Mouse (Mus musculus): ENCODE measurements at regions not wholly inside any gene's neighbourhood (a gene's known extent, or its start where the extent isn't known, plus 50 kb on each side); places are given as distances from the start of the nearest gene placed in this dataset.

DNA sequence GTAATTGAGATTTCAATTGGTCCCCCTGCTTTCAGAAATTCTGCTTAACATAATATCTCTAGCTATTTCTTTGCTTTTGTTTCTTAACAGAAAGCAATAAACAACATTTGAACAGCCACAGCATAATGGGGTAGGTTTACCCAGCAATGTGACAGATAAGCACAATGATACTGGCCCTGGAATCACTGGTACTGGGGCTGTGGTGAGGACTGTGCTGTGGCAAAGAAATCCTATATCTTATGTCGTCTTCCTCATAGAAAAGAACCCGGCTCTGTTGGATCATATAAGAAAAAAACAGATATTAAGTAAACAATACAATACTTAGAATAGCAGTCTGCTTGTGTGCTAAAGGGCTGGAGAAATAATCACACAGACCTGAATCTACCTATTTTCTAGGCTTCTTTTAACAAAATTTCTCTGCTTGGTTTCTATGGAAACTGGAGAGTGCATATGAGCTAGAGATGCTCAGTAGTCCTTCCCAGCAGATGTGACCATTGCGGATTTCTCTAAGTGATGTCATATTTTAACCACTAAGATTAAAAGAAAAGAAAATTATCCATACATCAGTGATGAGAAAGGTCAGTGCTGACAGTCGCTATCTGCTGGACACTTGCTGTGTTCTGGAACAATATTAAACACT is 119.8 kb upstream of the Gnao1 start:
- DNase-seq (ENCODE audit: low spot score), result no peak

DNA sequence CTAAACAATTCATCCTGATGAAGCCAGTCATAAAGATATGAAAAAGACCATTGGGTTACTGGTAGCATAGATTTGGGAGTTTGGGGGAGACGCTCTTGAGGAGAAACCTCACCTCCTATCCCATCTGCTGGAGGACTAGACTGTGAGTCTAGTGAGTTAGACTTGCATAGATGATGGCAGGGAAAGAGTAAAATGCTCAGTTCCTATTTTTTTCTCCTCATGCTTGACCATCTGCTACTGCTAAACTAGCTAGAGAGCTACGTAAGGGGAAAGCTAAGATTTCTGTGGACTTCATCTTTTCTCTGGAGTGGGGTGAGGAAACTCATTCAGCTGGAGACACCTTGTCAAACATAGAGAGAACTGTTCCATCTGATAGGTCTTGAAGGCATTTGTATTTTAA is 118.4 kb upstream of the Gnao1 start:
- no peak for DNase-seq (ENCODE audit: low spot score)

DNA sequence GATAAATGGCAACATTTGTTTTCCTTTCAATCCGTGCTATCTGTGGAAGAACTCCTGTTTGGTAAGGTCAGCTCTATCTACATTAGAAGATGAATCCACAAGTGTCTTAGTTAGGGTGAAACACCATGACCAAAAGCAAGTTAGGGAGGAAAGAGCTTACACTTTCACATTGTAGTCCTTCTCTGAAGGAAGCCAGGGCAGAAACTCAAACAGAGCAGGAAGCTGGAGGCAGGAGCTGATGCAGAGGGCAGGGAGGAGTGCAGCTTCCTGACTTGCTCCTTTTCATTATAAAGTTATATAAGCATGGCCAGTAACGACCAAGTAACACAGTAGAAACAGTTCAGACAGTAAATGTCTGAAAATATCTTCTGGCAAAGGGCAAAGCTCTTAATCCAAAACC is 117.9 kb upstream of the Gnao1 start:
- no peak for DNase-seq (ENCODE audit: low spot score)

DNA sequence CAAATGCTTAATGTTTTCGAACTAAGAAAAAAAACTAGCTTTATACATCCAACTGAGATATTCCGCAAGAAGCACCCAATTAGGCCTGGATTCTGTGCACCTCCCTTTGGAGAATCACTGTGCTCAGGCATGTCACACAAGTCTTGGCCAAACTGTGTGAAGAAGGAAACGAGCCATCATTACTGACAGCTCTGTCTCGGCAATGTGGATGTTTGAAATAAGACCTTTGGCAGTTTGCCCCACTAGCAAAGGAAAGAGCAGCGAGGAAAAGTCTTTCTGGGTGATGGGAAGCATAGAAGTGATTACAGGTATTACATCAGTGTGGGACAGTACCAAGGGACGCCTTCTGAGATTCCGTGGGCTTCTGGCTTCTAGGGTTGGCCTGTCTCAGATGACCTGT is 112.6 kb upstream of the Gnao1 start:
- DNase-seq (ENCODE audit: low spot score), result no peak

DNA sequence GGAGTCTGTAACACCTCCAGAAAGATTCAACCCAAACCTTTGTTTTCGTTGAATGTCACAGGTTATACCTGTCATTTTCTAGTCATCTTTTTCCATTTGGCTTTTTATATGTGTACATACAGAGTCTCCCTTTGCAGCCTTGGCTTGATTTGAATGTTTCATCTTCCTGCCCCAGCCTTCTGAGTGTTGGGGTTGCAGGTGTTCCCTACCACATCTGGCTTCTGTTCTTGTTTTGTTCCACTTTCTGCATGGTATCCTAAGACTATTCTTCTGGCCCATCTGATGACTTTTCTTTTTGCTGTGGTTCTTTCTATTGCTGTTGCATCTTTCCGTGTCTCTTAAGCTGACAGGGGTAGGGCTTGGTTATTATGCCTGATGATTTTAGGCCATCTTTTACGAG is 111.3 kb upstream of the Gnao1 start:
- no peak for DNase-seq (ENCODE audit: low spot score)

DNA sequence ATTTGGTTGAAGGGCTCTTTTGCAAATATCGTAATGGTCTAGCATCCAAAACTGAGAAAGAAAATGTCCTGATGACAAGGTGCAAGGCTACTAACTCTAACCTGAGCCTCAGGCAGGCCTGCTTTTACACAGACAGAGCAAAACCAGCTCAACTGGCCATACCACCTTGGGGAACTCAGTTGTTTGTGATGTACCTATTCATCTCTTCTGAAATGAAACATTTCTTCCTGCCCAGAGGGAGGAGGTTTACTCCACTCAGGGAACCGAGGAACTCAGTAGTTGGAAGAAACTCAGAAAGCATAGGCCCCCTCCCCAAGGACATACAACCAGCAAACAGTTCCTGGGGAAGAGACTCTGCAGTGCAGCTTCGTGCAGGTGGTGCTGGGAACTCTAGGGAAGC is 108.4 kb upstream of the Gnao1 start:
- DNase-seq (ENCODE audit: low spot score), result no peak

DNA sequence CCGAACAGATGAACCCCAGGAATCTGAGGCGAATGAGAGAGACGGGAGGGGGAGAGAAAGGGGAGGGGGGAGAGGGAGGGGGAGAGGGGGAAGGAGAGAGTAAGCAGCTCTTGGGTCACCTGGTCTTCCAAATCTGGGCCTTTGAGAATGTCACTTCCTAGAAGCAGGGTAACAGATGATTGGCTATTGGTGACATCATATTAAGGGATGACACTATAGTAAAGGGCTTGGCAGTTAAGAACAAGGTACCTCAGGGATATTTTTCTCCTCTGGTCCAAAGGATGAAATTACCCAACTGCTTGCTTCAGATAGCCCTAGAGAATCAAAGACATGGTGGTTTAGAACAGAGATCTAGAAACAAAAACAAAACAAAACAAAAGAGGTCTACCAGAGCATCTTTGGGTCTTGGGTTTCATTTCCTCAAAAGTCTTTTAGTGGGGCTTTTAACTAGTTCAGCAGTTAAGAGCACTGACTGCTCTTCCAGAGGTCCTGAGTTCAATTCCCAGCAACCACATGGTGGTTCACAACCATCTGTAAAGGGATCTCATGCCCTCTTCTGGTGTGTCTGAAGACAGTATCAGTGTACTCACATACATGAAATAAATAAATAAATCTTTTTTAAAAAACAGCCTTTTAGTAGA is 97.6 kb upstream of the Gnao1 start:
- DNase-seq (ENCODE audit: low spot score), result no peak

DNA sequence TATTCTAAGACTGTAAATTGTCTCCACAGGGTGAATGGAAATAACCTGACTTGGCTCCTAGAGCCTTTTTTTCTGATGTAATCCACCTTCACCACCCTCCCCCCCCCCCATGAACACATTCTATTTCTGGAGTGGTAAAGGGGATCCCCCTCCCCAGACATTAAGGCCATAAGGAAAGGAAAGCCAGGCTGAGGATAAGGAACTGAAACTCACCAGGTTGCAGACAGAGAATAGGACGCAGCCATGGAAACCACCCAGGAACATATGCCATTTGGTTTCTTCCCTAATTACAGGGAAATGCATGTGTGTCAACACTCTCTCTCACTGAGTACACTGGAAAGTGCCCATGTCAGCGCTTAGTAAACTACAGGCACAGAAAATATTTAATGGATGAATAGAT is 96.5 kb upstream of the Gnao1 start:
- no peak for DNase-seq (ENCODE audit: low spot score)

DNA sequence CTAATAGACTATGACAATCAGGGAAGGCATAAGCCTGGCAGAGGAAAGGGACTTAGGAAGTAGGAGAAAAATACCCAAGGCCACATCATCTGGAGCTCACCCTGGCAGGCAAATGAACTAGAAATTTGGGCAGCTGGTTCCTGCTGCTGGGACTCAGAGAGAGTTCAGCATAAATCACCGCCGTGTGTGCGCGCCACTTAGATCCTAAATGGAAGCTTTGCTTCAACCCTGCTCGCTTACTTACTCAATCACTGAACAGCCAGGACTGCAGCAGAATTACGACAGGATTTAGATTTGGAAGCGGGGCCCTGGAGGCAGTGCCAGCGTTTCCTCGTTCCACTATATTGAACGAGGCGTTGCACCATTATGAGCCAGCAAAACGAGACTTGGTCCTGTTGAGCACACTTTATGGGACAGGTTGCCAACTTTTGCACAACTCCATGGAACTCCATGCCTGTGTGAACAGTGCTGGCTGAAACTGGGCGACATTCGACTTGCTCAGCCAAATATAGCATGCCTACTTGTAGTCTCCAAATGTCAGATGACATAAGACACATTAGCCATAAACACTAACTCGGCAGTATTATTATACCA is 84.8 kb upstream of the Gnao1 start:
- DNase-seq (ENCODE audit: low spot score), result no peak

DNA sequence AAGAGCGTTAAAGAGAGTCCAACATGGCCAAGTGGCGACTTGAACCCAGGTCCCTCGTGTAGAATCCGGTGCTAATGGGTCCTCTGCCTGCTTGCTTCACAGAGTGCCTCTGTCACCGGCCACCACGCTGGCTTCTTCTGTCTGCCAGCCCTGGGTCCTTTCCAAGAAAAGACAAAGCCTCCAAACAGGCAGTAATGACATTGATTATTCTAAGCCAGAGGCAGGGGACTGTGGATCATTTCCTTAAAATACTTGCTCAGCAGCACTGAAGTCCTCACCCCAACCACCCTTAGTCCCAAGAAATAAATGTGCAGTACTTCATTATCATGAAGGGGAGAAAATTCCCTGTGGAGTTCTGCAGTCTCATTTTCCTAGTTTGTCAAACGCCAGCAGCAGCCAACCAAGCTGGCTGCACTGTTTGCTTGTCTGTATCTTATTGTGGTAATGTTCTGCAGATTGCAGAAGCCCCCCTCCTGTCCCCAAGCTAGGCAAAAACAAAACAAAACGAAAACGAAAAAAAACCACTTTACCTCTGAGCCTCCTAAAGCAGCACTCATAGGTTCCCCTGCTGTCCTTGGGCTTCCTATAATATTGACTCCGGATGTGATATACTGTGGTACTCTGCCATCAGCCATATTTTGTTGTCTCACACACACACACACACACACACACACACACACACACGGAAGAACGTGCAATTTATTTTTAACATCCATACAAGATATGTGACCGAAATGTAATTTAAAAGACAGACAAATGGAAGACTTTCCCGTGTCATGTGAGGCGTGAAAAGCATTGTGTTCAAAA is 80.4 kb upstream of the Gnao1 start:
- no peak for DNase-seq (ENCODE audit: low spot score)

DNA sequence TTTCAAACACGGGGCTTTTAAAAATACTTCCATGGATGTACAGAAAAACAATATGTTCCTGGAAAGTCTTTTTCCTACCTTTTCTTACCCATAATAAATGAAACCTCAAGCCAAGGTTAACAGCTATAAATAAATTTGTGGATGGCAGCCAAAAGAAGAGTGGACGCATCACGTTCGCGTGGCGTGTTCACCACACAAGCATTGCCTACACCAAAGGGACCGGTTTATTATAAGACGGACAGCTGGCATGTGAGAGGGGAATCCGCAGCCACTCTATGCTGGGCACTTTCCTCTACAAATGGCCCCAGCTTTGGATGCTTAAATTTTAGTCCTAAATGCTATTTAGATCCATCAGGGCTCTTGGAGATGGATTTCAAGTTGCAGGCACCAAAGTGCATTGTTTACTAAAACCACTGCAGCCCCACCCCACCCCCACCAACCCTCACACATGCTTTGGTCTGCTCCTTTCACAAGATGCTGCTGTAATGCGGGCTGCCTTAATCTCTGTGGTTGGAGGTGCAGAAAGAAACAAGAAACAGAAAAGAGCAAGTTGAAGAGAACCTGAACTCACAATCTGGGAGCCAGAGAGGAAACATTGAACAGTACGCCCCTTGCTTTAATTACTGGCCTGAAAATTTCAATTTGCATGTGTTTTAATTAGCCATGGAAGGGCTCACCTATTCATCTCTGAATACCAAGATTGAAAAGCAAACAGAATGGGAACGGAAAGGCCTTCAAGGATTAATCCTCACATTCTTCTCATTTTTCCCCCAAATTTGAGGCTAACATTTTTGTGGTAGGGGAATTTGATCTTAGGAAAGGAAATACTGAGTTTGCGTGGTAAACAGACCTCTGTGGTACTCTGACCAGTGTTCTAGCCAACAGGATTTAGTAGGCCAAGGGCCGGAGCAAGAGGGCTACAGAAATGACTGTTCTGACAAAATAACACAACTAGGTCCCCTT is 78.7 kb upstream of the Gnao1 start:
- DNase-seq (ENCODE audit: low spot score), result no peak

DNA sequence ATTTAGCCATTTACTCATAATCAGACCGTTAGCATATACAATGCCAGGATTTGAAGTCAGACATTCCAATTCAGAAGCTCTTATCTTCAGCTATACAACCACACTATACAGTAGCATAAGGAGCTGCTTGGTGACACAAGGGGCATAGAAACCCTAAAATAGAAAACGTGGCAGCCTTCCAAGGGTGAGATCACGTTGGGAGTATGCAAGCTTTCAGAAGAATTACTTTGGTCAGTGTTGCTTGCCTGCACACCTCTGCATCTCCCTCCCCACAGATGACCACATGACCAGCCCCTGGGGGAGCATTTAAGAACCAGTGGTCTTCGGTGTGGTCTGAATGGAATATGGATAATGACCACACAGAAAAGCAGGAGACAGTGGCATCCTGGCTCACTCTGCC is 74.9 kb upstream of the Gnao1 start:
- no peak for DNase-seq (ENCODE audit: low spot score)

DNA sequence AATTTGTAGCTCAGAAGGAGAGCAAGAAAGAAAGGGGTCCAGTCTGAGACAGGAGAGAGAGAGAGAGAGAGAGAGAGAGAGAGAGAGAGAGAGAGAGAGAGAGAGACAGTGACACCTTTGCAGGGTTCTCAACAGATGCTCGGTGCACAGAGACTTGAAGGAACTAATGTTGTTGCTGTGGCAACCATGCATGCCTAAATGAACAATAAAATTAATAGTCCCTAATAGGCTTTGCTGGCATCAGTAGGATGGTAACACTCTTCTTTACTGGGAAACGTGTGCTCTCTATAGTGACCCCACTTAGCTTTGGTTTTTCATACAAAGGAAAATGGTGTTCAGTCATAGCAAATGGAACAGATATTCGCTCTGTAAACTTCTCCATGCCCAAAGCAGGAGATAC is 69.5 kb upstream of the Gnao1 start:
- no peak for DNase-seq (ENCODE audit: low spot score)

DNA sequence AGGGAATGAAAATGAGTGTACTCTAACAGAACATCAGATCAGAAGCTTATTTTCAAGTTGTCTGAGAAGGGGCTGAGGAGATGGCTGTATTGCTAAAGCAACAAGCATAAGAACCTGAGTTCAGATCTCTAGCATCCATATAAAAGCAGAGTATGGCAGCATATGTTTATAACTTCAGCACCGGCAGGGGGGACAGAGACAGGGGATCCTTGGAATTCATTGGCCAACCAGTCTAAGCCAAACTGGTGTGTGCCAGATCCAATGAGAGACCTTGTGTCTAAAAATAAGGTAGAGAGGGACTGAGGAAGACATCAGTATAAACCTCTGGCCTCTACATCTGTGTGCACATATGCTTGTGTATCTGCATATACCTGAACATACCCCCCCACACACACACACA is 61.0 kb upstream of the Gnao1 start:
- no peak for DNase-seq (ENCODE audit: low spot score)

DNA sequence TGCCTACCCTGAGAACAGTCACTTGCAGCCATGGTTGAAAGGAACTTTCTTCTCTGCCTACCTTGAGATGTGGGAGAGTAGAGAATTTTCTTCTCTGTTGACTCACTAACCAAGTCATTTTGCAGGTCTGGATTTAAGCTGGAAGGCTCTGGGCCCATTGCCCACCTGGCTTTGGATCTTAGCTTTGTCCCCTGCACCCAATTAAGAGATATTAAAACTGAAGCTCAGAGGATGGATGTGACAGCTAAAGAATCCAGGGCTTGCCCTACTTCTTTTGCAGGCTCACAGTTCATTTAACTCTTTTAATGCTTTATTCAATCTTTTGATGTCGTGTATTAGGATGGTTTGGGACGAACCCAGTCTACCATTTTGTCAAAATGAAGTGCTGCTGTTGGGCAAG is 58.8 kb upstream of the Gnao1 start:
- no peak for DNase-seq (ENCODE audit: low spot score)

DNA sequence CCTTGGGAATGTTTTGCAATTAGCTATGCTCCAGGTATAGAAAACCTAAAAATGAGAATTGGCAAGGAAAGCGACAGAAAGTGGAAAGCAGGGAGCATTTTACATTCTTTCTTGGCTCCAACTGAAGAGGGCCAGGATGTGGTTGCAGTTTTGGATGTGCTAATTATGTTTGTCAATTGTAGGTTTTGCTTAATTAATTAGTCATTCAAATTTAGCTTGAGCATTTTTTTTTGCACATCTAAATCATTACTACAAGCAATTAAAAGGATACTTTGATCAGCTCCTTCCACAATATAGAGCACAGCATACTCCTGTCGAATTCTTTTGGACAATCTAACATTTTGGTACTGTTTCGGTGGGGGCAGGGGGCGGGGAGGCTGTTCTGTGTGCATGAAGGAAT is 53.8 kb upstream of the Gnao1 start:
- DNase-seq (ENCODE audit: low spot score), result no peak

Data from c-Kit-positive CD71-positive TER-119-positive erythroid progenitor cells, embryonic 14.5 days (primary cell).